Mouse (Mus musculus) stomach, embryonic 15.5 days (tissue): ENCODE measurements around the gene Itpk1. TPM values are rescaled to one million over a fixed set of nuclear protein-coding genes. Genes with fewer than 3 reads are reported as not detected.

Source experiments
- ATAC-seq: fragments of 200-750 bp; cut with Nextera tagmentation; 2 replicates; pipeline ENCODE4 v1.8.0; 2017; ENCODE audit warnings: low read depth, moderate number of reproducible peaks, moderate TSS enrichment; ENCODE audit not compliant: insufficient read depth, low FRiP score
- H3K27ac ChIP-seq: fragments of 300-500 bp; sonication (generic); 2 replicates; pipeline ENCODE4 v1.5.1; 2015; ENCODE audit warnings: mild to moderate bottlenecking, inconsistent platforms
- H3K27me3 ChIP-seq: fragments of 300-500 bp; sonication (generic); replicated peaks from 2 replicates; pipeline ENCODE4 v1.6.1; 2015; ENCODE audit warnings: inconsistent platforms
- H3K36me3 ChIP-seq: fragments of 300-500 bp; sonication (generic); 2 replicates; pipeline ENCODE4 v1.6.1; 2015; ENCODE audit warnings: inconsistent platforms
- H3K4me1 ChIP-seq: fragments of 300-500 bp; sonication (generic); 2 replicates; pipeline ENCODE4 v1.6.1; 2015; ENCODE audit warnings: inconsistent platforms
- H3K4me2 ChIP-seq: fragments of 300-500 bp; sonication (generic); 2 replicates; pipeline ENCODE4 v1.6.1; 2015; ENCODE audit warnings: mild to moderate bottlenecking, inconsistent platforms
- H3K4me3 ChIP-seq: fragments of 300-500 bp; sonication (generic); replicated peaks from 2 replicates; pipeline ENCODE4 v1.5.1; 2015; ENCODE audit warnings: inconsistent platforms
- H3K9ac ChIP-seq: fragments of 300-500 bp; sonication (generic); 2 replicates; pipeline ENCODE4 v1.6.1; 2015; ENCODE audit warnings: inconsistent platforms
- H3K9me3 ChIP-seq: fragments of 300-500 bp; sonication (generic); 2 replicates; pipeline ENCODE4 v1.6.1; 2016; ENCODE audit warnings: inconsistent platforms
- WGBS: fragments of 180-500 bp; shearing (Covaris S2); methylation state at CpG from one replicate; pipeline ENCODE4 v1.1.7; 2015; 5-methylcytosine and 5-hydroxymethylcytosine counted together
- polyA plus RNA-seq: library from polyadenylated mRNA; unstranded; fragments of >200 nt; fragmentation: Nextera tagmentation; extraction: Ambion mirVana; gene quantifications from 2 replicates; pipeline ENCODE4 v1.2.1, GENCODE M21; 2015

Itpk1 gene
- polyA plus RNA-seq, 1 experiment from 2014 or later, result 20.1 TPM

- no peaks in the 10 kb centered on the region for H3K9me3 ChIP-seq
- no peak overlapping the region for H3K9ac ChIP-seq
- no peak overlapping the region for H3K27ac ChIP-seq
- H3K36me3 ChIP-seq, result no peaks in the 10 kb centered on the region
- no peak overlapping the region for H3K4me2 ChIP-seq
- 79% methylated on average over 5 of the region's 5 CpGs for WGBS
- no peak for ATAC-seq
- no peaks in the 10 kb centered on the region for H3K27me3 ChIP-seq
- peaks cover 7% of the 10 kb centered on the region; the same call in 1 of the 2 replicates for H3K4me1 ChIP-seq
- no peak overlapping the region for H3K4me3 ChIP-seq
These were observed 5.2 kb upstream of the Itpk1 start for GRCm38 (mm10) chr12:102709896-102710295.

- no peak overlapping the region for H3K27ac ChIP-seq
- H3K4me3 ChIP-seq, result no peak overlapping the region
- H3K4me1 ChIP-seq, result peaks cover 14% of the 10 kb centered on the region
- no peaks in the 10 kb centered on the region for H3K36me3 ChIP-seq
- no peaks in the 10 kb centered on the region for H3K9me3 ChIP-seq
- 75% methylated on average over 11 of the region's 11 CpGs for WGBS
- H3K27me3 ChIP-seq, result no peaks in the 10 kb centered on the region
- no peak overlapping the region for H3K9ac ChIP-seq
- H3K4me2 ChIP-seq, result no peak overlapping the region
- ATAC-seq, result no peak
These were observed 3.5 kb upstream of the Itpk1 start for GRCm38 (mm10) chr12:102708220-102708619.

GRCm38 (mm10) chr12:102706833-102707463, 2.2 kb upstream of the Itpk1 start:
- Histone ChIP-seq H3K27me3 (no peaks in the 10 kb centered on the region), H3K4me3 (no peak overlapping the region), H3K9me3 (no peaks in the 10 kb centered on the region), H3K27ac (no peak overlapping the region), H3K4me2 (no peak overlapping the region), H3K9ac (no peak overlapping the region), H3K4me1 (peaks cover 24% of the 10 kb centered on the region), H3K36me3 (no peaks in the 10 kb centered on the region)
- 87% methylated on average over 10 of the region's 10 CpGs for WGBS
- no peak for ATAC-seq

- Histone ChIP-seq H3K36me3 (no peaks in the 10 kb centered on the region), H3K9ac (no peak overlapping the region), H3K4me1 (peaks cover 28% of the 10 kb centered on the region), H3K4me2 (peak overlapping the region; percentile 95), H3K9me3 (no peaks in the 10 kb centered on the region), H3K4me3 (no peak overlapping the region), H3K27me3 (no peaks in the 10 kb centered on the region), H3K27ac (no peak overlapping the region)
- WGBS, result 60% methylated on average over 6 of the region's 6 CpGs
- no peak for ATAC-seq
These were observed 1.3 kb upstream of the Itpk1 start for GRCm38 (mm10) chr12:102705906-102706640.

GRCm38 (mm10) chr12:102705216-102705871, 614 bp upstream of the Itpk1 start:
- Histone ChIP-seq H3K4me1 (peaks cover 30% of the 10 kb centered on the region), H3K27ac (peak overlapping the region; percentile 87), H3K4me2 (peak overlapping the region; percentile 95), H3K27me3 (no peaks in the 10 kb centered on the region), H3K9ac (peak overlapping the region; percentile 58), H3K36me3 (no peaks in the 10 kb centered on the region), H3K9me3 (no peaks in the 10 kb centered on the region), H3K4me3 (peak overlapping the region; percentile 81)
- ATAC-seq, result peak; percentile 70
- 2% methylated on average over 45 of the region's 45 CpGs for WGBS

- peak overlapping the region; percentile 81 for H3K4me3 ChIP-seq
- peak overlapping the region; percentile 69 for H3K9ac ChIP-seq
- H3K9me3 ChIP-seq, result no peaks in the 10 kb centered on the region
- 13% methylated on average over 17 of the region's 17 CpGs for WGBS
- peaks cover 35% of the 10 kb centered on the region for H3K4me1 ChIP-seq
- no peaks in the 10 kb centered on the region for H3K27me3 ChIP-seq
- no peak for ATAC-seq
- peak overlapping the region; percentile 95 for H3K4me2 ChIP-seq
- H3K36me3 ChIP-seq, result no peaks in the 10 kb centered on the region
- peak overlapping the region; percentile 71 for H3K27ac ChIP-seq
These were observed 765 bp downstream of the Itpk1 start for GRCm38 (mm10) chr12:102703921-102704408.

GRCm38 (mm10) chr12:102703441-102703840, 1.3 kb downstream of the Itpk1 start:
- Histone ChIP-seq H3K27ac (0 out of 2 replicates have a peak overlapping the region, but pooled peaks have one; percentile 71), H3K27me3 (no peaks in the 10 kb centered on the region), H3K36me3 (no peaks in the 10 kb centered on the region), H3K9me3 (no peaks in the 10 kb centered on the region), H3K9ac (no peak overlapping the region), H3K4me2 (peak overlapping the region; percentile 95), H3K4me3 (peak overlapping the region; percentile 81), H3K4me1 (peaks cover 39% of the 10 kb centered on the region)
- ATAC-seq, result no peak
- WGBS, result 46% methylated on average over 6 of the region's 6 CpGs

GRCm38 (mm10) chr12:102703111-102703412, 1.7 kb downstream of the Itpk1 start:
- H3K9me3 ChIP-seq, result no peaks in the 10 kb centered on the region
- peak overlapping the region; percentile 95 for H3K4me2 ChIP-seq
- no peak for ATAC-seq
- WGBS, result 8% methylated on average over 4 of the region's 4 CpGs
- H3K27ac ChIP-seq, result 0 out of 2 replicates have a peak overlapping the region, but pooled peaks have one; percentile 37
- peak overlapping the region; percentile 81 for H3K4me3 ChIP-seq
- H3K27me3 ChIP-seq, result no peaks in the 10 kb centered on the region
- H3K9ac ChIP-seq, result no peak overlapping the region
- H3K4me1 ChIP-seq, result peaks cover 43% of the 10 kb centered on the region
- no peaks in the 10 kb centered on the region for H3K36me3 ChIP-seq

GRCm38 (mm10) chr12:102702356-102703110, 2.2 kb downstream of the Itpk1 start:
- Histone ChIP-seq H3K4me1 (peaks cover 44% of the 10 kb centered on the region), H3K9ac (no peak overlapping the region), H3K36me3 (no peaks in the 10 kb centered on the region), H3K4me3 (peak overlapping the region; percentile 81), H3K4me2 (peak overlapping the region; percentile 95), H3K9me3 (no peaks in the 10 kb centered on the region), H3K27ac (0 out of 2 replicates have a peak overlapping the region, but pooled peaks have one; percentile 37), H3K27me3 (no peaks in the 10 kb centered on the region)
- no peak for ATAC-seq
- 9% methylated on average over 15 of the region's 15 CpGs for WGBS

GRCm38 (mm10) chr12:102701691-102702207, 3.0 kb downstream of the Itpk1 start:
- peak overlapping the region; percentile 95; the same call in 1 of the 2 replicates for H3K4me2 ChIP-seq
- no peaks in the 10 kb centered on the region for H3K27me3 ChIP-seq
- H3K9me3 ChIP-seq, result no peaks in the 10 kb centered on the region
- H3K9ac ChIP-seq, result no peak overlapping the region
- no peak for ATAC-seq
- H3K4me1 ChIP-seq, result peaks cover 51% of the 10 kb centered on the region
- H3K36me3 ChIP-seq, result no peaks in the 10 kb centered on the region
- WGBS, result 90% methylated on average over 5 of the region's 5 CpGs
- no peak overlapping the region for H3K4me3 ChIP-seq
- H3K27ac ChIP-seq, result no peak overlapping the region

GRCm38 (mm10) chr12:102700453-102700852, 4.3 kb downstream of the Itpk1 start:
- H3K27ac ChIP-seq, result no peak overlapping the region
- no peak for ATAC-seq
- WGBS, result 50% methylated on average over 12 of the region's 12 CpGs
- H3K27me3 ChIP-seq, result no peaks in the 10 kb centered on the region
- H3K4me1 ChIP-seq, result peaks cover 59% of the 10 kb centered on the region
- no peaks in the 10 kb centered on the region for H3K36me3 ChIP-seq
- H3K4me2 ChIP-seq, result no peak overlapping the region
- no peak overlapping the region for H3K9ac ChIP-seq
- H3K4me3 ChIP-seq, result no peak overlapping the region
- no peaks in the 10 kb centered on the region for H3K9me3 ChIP-seq
